Mouse (Mus musculus): ENCODE results near the gene Rps12-ps3. TPM values are rescaled to one million over a fixed set of nuclear protein-coding genes. Genes with fewer than 3 reads are reported as not detected.

The Rps12-ps3 gene
- 100 to 1,000 TPM; 151 to 237 TPM for total RNA-seq (2021)

DNA sequence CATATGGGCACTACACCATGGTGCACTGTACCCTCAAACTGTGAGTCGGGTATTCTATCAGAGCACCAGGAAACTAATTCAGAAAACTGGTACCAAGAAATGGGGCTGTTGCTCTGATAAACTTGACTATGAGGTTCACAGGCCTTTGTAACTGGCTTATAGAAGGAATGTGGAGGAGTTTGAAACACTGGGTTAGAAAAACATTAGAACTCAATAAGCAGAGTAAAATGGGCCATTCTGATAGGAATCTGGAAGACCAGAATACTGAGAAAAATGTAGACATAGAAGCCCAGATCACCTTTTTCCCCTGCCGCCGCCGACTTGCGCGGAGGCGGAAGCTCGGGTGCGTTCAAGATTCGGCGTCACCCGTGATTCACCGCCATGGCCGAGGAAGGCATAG, at the start of gene Rps12-ps3:
Gene Rps12-ps3 (plus strand): TSS at position 301 of the 400 bp plus-strand sequence.
- intact Hi-C loops (cut with DNase I) = no loop called here
- DNase-seq (ENCODE audit: low spot score in 2 of 2) = no peak

DNA sequence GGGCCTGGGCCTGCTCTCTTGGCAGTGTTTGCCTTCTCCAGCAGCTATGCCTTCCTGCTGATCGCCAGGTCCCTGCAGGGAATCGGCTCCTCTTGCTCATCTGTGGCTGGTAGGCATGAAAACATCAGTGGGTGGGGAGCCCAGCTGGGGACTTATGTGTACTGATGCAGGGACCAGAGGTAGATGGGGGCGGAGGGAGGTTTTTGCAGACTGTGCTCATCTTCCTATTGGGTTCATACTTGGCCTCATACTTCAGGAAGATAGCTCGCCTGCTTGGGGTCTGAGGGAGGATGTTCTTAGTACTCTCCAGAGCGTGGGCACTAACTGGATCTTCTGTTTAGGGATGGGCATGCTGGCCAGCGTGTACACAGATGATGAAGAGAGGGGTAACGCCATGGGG, 48.9 kb upstream of the Rps12-ps3 start:
- intact Hi-C loops (cut with DNase I) = no loop called here
- DNase-seq (ENCODE audit: low spot score in 2 of 2) = no peak

DNA sequence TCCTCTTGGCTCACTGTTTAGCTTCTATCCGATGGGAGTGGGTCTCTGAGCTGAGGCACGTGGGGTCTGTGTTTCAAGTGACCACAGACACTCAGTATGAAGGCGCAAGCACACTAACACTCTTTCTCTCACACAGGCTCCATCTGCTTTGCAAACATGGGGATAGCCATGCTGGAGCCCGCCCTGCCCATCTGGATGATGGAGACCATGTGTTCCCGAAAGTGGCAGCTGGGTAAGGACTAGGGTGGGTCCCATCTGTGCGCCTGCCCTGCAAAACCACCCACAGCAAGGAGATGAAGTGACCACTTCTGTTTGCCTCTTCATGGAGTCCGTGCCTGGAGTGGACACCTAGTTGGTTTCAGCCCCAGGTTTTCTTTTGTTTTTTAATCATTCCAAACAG, 45.7 kb upstream of the Rps12-ps3 start:
- intact Hi-C loops (cut with DNase I) = no loop called here
- DNase-seq (ENCODE audit: low spot score in 2 of 2) = no peak

- intact Hi-C loops (cut with DNase I) = no loop called here
- DNase-seq (ENCODE audit: low spot score in 2 of 2) = no peak
Measured at GRCm38 (mm10) chr19:59280841-59281240, 41.2 kb upstream of the Rps12-ps3 start.

DNA sequence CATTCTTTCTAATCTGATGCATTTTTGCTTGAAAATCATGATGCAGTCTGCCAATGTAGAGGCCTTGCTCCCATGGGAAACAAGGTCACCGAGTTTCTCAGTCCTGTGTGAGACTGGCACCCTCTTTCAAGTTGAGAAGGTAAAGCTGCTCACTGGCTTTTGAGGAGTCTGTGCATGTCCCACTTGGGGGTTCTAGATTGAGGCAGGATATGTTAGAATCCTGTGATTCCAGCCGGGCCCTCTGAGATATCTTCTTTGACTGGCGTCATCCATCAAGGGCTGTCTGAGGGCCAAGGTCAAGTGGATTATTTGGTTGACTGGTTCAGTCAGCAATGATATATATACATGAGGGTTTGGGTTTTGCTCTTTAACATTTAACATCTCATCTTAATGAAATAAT, 40.1 kb upstream of the Rps12-ps3 start:
- intact Hi-C loops (cut with DNase I) = no loop called here
- DNase-seq (ENCODE audit: low spot score in 2 of 2) = no peak

DNA sequence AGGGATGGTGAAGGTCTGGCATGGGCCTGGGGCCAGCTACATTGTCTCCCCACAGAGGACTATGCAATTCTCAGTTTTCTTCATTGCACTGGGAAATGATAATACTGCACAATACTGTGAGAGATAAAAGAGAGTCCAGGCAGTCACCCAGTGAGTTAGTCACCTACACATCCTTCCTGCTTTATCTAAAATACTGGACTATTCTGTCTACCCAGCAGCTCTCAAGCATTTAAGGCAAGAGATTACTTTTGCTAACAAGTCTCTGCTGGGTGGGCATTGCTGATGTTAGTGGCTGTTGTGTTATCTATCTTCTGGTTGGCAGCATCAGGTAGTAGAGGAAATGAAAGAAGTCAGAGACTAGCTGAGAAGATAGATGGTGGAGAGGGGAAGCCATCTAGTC, 33.0 kb upstream of the Rps12-ps3 start:
- no peak for DNase-seq (ENCODE audit: low spot score in 2 of 2)
- intact Hi-C loops (cut with DNase I) = no loop called here

DNA sequence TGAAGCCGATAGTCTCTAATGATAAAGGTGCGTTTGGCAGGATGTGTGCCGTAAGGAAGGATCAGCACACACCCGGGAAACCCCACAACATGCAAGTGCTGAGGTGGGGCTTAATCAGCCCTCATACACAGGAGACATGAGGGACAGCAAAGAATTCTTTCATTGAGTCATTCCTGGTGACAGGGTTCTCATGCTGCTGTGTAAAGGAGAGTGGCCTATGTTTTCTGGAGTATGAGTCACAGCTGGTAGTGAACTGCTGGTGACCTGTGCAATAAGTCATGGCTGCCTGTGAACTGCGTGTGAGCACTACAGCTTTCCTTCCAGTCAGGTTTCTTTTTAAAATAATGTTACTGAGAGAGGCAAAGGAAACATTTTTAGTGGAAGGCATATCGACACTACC, 32.3 kb upstream of the Rps12-ps3 start:
- intact Hi-C loops (cut with DNase I) = no loop called here
- no peak for DNase-seq (ENCODE audit: low spot score in 2 of 2)

- peak in 1 of 2 experiments; percentile 35 for DNase-seq (ENCODE audit: low spot score in 2 of 2)
Measured at GRCm38 (mm10) chr19:59292183-59292839, 29.8 kb upstream of the Rps12-ps3 start.

GRCm38 (mm10) chr19:59315308-59315707, 6.8 kb upstream of the Rps12-ps3 start:
- intact Hi-C loops (cut with DNase I) = no loop called here
- no peak for DNase-seq (ENCODE audit: low spot score in 2 of 2)

More at GRCm38 (mm10) chr19:59292183-59292839, 29.8 kb upstream of the Rps12-ps3 start:
- intact Hi-C loops (cut with DNase I) = no loop called here

GRCm38 (mm10) chr19:59316571-59316970, 5.5 kb upstream of the Rps12-ps3 start:
- DNase-seq (ENCODE audit: low spot score in 2 of 2) = no peak
- intact Hi-C loops (cut with DNase I) = loop anchor here (2.0 kb wide), 1 partner anchor 78 kb away; no protein-coding TSS in a partner anchor

GRCm38 (mm10) chr19:59330816-59331225, 8.7 kb downstream of the Rps12-ps3 start:
- DNase-seq (ENCODE audit: low spot score in 2 of 2) = no peak

DNA sequence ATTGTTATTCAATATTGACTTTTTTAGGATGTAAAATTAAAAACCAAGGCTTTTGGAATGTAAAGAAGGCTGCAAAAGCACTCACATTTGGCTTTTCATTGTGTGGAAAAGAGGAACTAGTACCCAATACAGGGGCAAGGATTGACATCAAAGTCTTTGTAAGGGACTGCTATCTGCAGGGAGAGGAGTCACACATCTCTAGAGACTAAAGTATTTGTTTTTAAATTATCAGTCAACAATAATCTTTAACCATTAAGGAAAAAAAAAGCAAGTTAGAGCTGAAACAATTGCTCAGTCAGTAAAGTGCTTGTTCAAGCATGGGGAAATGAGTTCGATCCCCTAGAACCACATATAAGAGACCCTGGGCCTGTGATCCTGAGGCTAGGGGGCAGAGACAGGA, 14.6 kb downstream of the Rps12-ps3 start:
- intact Hi-C loops (cut with DNase I) = no loop called here
- no peak for DNase-seq (ENCODE audit: low spot score in 2 of 2)

More at GRCm38 (mm10) chr19:59330816-59331225, 8.7 kb downstream of the Rps12-ps3 start:
- intact Hi-C loops (cut with DNase I) = no loop called here

GRCm38 (mm10) chr19:59337872-59338681, 16.0 kb downstream of the Rps12-ps3 start:
- intact Hi-C loops (cut with DNase I) = no loop called here
- DNase-seq (ENCODE audit: low spot score in 2 of 2) = no peak

- DNase-seq (ENCODE audit: low spot score in 2 of 2) = no peak
- intact Hi-C loops (cut with DNase I) = no loop called here
Measured at GRCm38 (mm10) chr19:59339908-59340307, 17.8 kb downstream of the Rps12-ps3 start.

GRCm38 (mm10) chr19:59342964-59343363, 20.9 kb downstream of the Rps12-ps3 start:
- no peak for DNase-seq (ENCODE audit: low spot score in 2 of 2)
- intact Hi-C loops (cut with DNase I) = no loop called here

GRCm38 (mm10) chr19:59344304-59344711, 22.2 kb downstream of the Rps12-ps3 start:
- DNase-seq (ENCODE audit: low spot score in 2 of 2) = peak; percentile 30 to 34
- intact Hi-C loops (cut with DNase I) = no loop called here

- intact Hi-C loops (cut with DNase I) = no loop called here
- DNase-seq (ENCODE audit: low spot score in 2 of 2) = peak; percentile 47 to 54
Measured at GRCm38 (mm10) chr19:59345081-59345657, 23.1 kb downstream of the Rps12-ps3 start.

DNA sequence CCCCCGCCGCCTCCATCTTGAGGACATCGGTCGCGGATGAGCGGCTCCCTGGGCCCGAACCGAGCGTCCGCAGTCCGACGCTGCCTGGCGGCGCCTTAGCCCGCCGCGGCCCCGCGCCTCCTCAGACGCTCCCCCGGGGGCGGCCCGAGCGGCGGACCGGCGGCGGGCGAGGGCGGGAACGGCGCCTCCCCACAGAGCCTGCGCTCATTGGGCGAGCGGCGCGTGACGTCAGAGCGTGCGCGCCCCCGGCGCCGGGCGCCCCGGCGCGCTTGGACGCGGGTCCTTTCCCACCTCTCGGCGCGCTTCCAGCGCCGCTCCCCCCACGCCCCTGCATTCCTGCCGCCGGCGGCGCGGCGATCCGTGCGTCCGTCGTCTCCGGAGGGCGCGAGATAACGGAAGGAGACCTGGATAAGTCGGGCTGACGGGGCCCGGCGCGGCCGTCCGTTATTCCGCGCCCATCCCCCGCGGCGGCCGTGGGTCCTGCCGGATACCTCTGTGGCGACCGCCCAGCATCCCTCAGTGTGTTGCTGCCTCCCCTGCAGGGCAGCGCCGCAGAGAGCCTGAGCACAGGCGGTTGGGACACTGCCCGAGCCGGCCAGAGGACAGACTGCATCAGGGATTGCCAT, 23.7 kb downstream of the Rps12-ps3 start, which contains the start of gene Pdzd8:
Gene Pdzd8 (minus strand): TSS at position 123 of the 626 bp plus-strand sequence.
- peak; percentile 91 to 95 for DNase-seq (ENCODE audit: low spot score in 2 of 2)
- intact Hi-C loops (cut with DNase I) = no loop called here

- intact Hi-C loops (cut with DNase I) = no loop called here
- DNase-seq (ENCODE audit: low spot score in 2 of 2) = no peak
Measured at GRCm38 (mm10) chr19:59346325-59346724, 24.2 kb downstream of the Rps12-ps3 start.
